Mouse (Mus musculus) heart, embryonic 16.5 days (tissue): ENCODE measurements around the gene Stxbp4. TPM values are rescaled to one million over a fixed set of nuclear protein-coding genes. Genes with fewer than 3 reads are reported as not detected.

ENCODE experiments used
- polyA plus RNA-seq: library from polyadenylated mRNA; unstranded; fragments of >200 nt; fragmentation: Nextera tagmentation; extraction: Ambion mirVana; gene quantifications from 2 replicates; pipeline ENCODE4 v1.2.1, GENCODE M21; 2015

Stxbp4 gene
- polyA plus RNA-seq, 1 experiment from 2014 or later = 11.6 TPM

Other genes with a start within 250 kb of the Stxbp4 start
- gene Hlf, start 247.2 kb downstream of the Stxbp4 start, polyA plus RNA-seq = 5.3 and 5.7 TPM in 2 replicates
- 40.4 and 41.0 TPM in 2 replicates for gene Cox11, start 89 bp upstream of the Stxbp4 start, polyA plus RNA-seq
- gene Tom1l1, start 50.3 kb upstream of the Stxbp4 start, polyA plus RNA-seq = 28.7 and 31.2 TPM in 2 replicates